Mouse (Mus musculus): ENCODE data around the gene Twf2.
A peak's percentile ranks its signal among the peaks of the same experiment; 100 is the strongest.

The Twf2 gene

GRCm38 (mm10) chr9:106170556-106171345, 32.2 kb upstream of the Twf2 start, which contains the start of gene Wdr82:
Gene Wdr82, plus strand, starts transcription at chr9:106170928.
- H3K36me3 ChIP-seq (ENCODE audit: control insufficient read depth, insufficient read depth, low read length, poor library complexity, severe bottlenecking), result no peaks in the 10 kb centered on the region
- DNase-seq (ENCODE audit: low read depth, low spot score), result peak; percentile 95
- no peaks in the 10 kb centered on the region for H3K27me3 ChIP-seq (ENCODE audit: control insufficient read depth, insufficient read depth, low read length, poor library complexity, severe bottlenecking)

GRCm38 (mm10) chr9:106171346-106172158, 31.4 kb upstream of the Twf2 start:
- no peaks in the 10 kb centered on the region for H3K27me3 ChIP-seq (ENCODE audit: control insufficient read depth, insufficient read depth, low read length, poor library complexity, severe bottlenecking)
- no peaks in the 10 kb centered on the region for H3K36me3 ChIP-seq (ENCODE audit: control insufficient read depth, insufficient read depth, low read length, poor library complexity, severe bottlenecking)
- no peak for DNase-seq (ENCODE audit: low read depth, low spot score)

GRCm38 (mm10) chr9:106172527-106172926, 30.4 kb upstream of the Twf2 start:
- no peak for DNase-seq (ENCODE audit: low read depth, low spot score)
- H3K27me3 ChIP-seq (ENCODE audit: control insufficient read depth, insufficient read depth, low read length, poor library complexity, severe bottlenecking), result no peaks in the 10 kb centered on the region
- H3K36me3 ChIP-seq (ENCODE audit: control insufficient read depth, insufficient read depth, low read length, poor library complexity, severe bottlenecking), result 0 out of 2 replicates have a peak, but pooled peaks cover 1% of the 10 kb centered on the region

- Histone ChIP-seq H3K27me3 (ENCODE audit: control insufficient read depth, insufficient read depth, low read length, poor library complexity, severe bottlenecking) (no peaks in the 10 kb centered on the region), H3K36me3 (ENCODE audit: control insufficient read depth, insufficient read depth, low read length, poor library complexity, severe bottlenecking) (0 out of 2 replicates have a peak, but pooled peaks cover 1% of the 10 kb centered on the region)
- no peak for DNase-seq (ENCODE audit: low read depth, low spot score)
Observed at GRCm38 (mm10) chr9:106173363-106173762, 29.5 kb upstream of the Twf2 start.

- DNase-seq (ENCODE audit: low read depth, low spot score), result no peak
- H3K36me3 ChIP-seq (ENCODE audit: control insufficient read depth, insufficient read depth, low read length, poor library complexity, severe bottlenecking), result peaks cover 7% of the 10 kb centered on the region; the same call in 1 of the 2 replicates
- H3K27me3 ChIP-seq (ENCODE audit: control insufficient read depth, insufficient read depth, low read length, poor library complexity, severe bottlenecking), result no peaks in the 10 kb centered on the region
Observed at GRCm38 (mm10) chr9:106175552-106176200, 27.2 kb upstream of the Twf2 start.

GRCm38 (mm10) chr9:106176769-106177168, 26.1 kb upstream of the Twf2 start:
- no peaks in the 10 kb centered on the region for H3K27me3 ChIP-seq (ENCODE audit: control insufficient read depth, insufficient read depth, low read length, poor library complexity, severe bottlenecking)
- DNase-seq (ENCODE audit: low read depth, low spot score), result no peak
- peaks cover 13% of the 10 kb centered on the region for H3K36me3 ChIP-seq (ENCODE audit: control insufficient read depth, insufficient read depth, low read length, poor library complexity, severe bottlenecking)

- DNase-seq (ENCODE audit: low read depth, low spot score), result no peak
- H3K27me3 ChIP-seq (ENCODE audit: control insufficient read depth, insufficient read depth, low read length, poor library complexity, severe bottlenecking), result no peaks in the 10 kb centered on the region
- peaks cover 15% of the 10 kb centered on the region for H3K36me3 ChIP-seq (ENCODE audit: control insufficient read depth, insufficient read depth, low read length, poor library complexity, severe bottlenecking)
Observed at GRCm38 (mm10) chr9:106177799-106178198, 25.1 kb upstream of the Twf2 start.

- H3K36me3 ChIP-seq (ENCODE audit: control insufficient read depth, insufficient read depth, low read length, poor library complexity, severe bottlenecking), result peaks cover 20% of the 10 kb centered on the region
- no peak for DNase-seq (ENCODE audit: low read depth, low spot score)
- H3K27me3 ChIP-seq (ENCODE audit: control insufficient read depth, insufficient read depth, low read length, poor library complexity, severe bottlenecking), result no peaks in the 10 kb centered on the region
Observed at GRCm38 (mm10) chr9:106179454-106179853, 23.5 kb upstream of the Twf2 start.

- H3K36me3 ChIP-seq (ENCODE audit: control insufficient read depth, insufficient read depth, low read length, poor library complexity, severe bottlenecking), result peaks cover 21% of the 10 kb centered on the region
- H3K27me3 ChIP-seq (ENCODE audit: control insufficient read depth, insufficient read depth, low read length, poor library complexity, severe bottlenecking), result no peaks in the 10 kb centered on the region
- DNase-seq (ENCODE audit: low read depth, low spot score), result no peak
Observed at GRCm38 (mm10) chr9:106179964-106180363, 22.9 kb upstream of the Twf2 start.

- DNase-seq (ENCODE audit: low read depth, low spot score), result no peak
- peaks cover 22% of the 10 kb centered on the region for H3K36me3 ChIP-seq (ENCODE audit: control insufficient read depth, insufficient read depth, low read length, poor library complexity, severe bottlenecking)
Observed at GRCm38 (mm10) chr9:106182146-106182545, 20.8 kb upstream of the Twf2 start.

GRCm38 (mm10) chr9:106183996-106184395, 18.9 kb upstream of the Twf2 start:
- peaks cover 21% of the 10 kb centered on the region for H3K36me3 ChIP-seq (ENCODE audit: control insufficient read depth, insufficient read depth, low read length, poor library complexity, severe bottlenecking)
- no peaks in the 10 kb centered on the region for H3K27me3 ChIP-seq (ENCODE audit: control insufficient read depth, insufficient read depth, low read length, poor library complexity, severe bottlenecking)
- no peak for DNase-seq (ENCODE audit: low read depth, low spot score)

More at GRCm38 (mm10) chr9:106182146-106182545, 20.8 kb upstream of the Twf2 start:
- H3K27me3 ChIP-seq (ENCODE audit: control insufficient read depth, insufficient read depth, low read length, poor library complexity, severe bottlenecking), result no peaks in the 10 kb centered on the region

GRCm38 (mm10) chr9:106191355-106191754, 11.6 kb upstream of the Twf2 start:
- no peak for DNase-seq (ENCODE audit: low read depth, low spot score)
- H3K27me3 ChIP-seq (ENCODE audit: control insufficient read depth, insufficient read depth, low read length, poor library complexity, severe bottlenecking), result no peaks in the 10 kb centered on the region
- H3K36me3 ChIP-seq (ENCODE audit: control insufficient read depth, insufficient read depth, low read length, poor library complexity, severe bottlenecking), result peaks cover 5% of the 10 kb centered on the region

- H3K27me3 ChIP-seq (ENCODE audit: control insufficient read depth, insufficient read depth, low read length, poor library complexity, severe bottlenecking), result no peaks in the 10 kb centered on the region
- DNase-seq (ENCODE audit: low read depth, low spot score), result no peak
- peaks cover 5% of the 10 kb centered on the region for H3K36me3 ChIP-seq (ENCODE audit: control insufficient read depth, insufficient read depth, low read length, poor library complexity, severe bottlenecking)
Observed at GRCm38 (mm10) chr9:106192024-106192423, 10.9 kb upstream of the Twf2 start.

GRCm38 (mm10) chr9:106192998-106193397, 9.9 kb upstream of the Twf2 start:
- no peaks in the 10 kb centered on the region for H3K27me3 ChIP-seq (ENCODE audit: control insufficient read depth, insufficient read depth, low read length, poor library complexity, severe bottlenecking)
- H3K36me3 ChIP-seq (ENCODE audit: control insufficient read depth, insufficient read depth, low read length, poor library complexity, severe bottlenecking), result peaks cover 5% of the 10 kb centered on the region
- DNase-seq (ENCODE audit: low read depth, low spot score), result peak; percentile 73
